Mouse (Mus musculus) liver, embryonic 14.5 days (tissue): Measurements from ENCODE around the gene Tmem14a. TPM values are rescaled to one million over a fixed set of nuclear protein-coding genes. Genes with fewer than 3 reads are reported as not detected.
"Not testable (repeated sequence)": the region's sequence is repeated elsewhere in the genome, so short reads cannot be mapped to it uniquely, and the experiment has no call there.

Source experiments
- ATAC-seq: fragments of 200-750 bp; cut with Nextera tagmentation; 2 replicates; pipeline ENCODE4 v1.8.0; 2017; ENCODE audit warnings: moderate number of reproducible peaks, mild to moderate bottlenecking, moderate library complexity; ENCODE audit not compliant: insufficient read depth
- DNase-seq, 3 experiments: peaks; one replicate each; pipeline ENCODE4 v3.0.0-alpha.2; 2012 to 2013; ENCODE audit warnings: low read depth in 3 of 3, low spot score in 3 of 3
- H3K27ac ChIP-seq: fragments of 300-500 bp; sonication (generic); 2 replicates; pipeline ENCODE4 v1.5.1; 2014; ENCODE audit warnings: moderate library complexity, mild to moderate bottlenecking, control low read depth, inconsistent platforms
- H3K27me3 ChIP-seq: fragments of 300-500 bp; sonication (generic); 2 replicates; pipeline ENCODE4 v1.6.1; 2014; ENCODE audit warnings: mild to moderate bottlenecking, low read length, moderate library complexity; ENCODE audit not compliant: control insufficient read depth, insufficient read depth
- H3K36me3 ChIP-seq: fragments of 300-500 bp; sonication (generic); replicated peaks from 2 replicates; pipeline ENCODE4 v1.6.1; 2014; ENCODE audit warnings: low read depth; ENCODE audit not compliant: control insufficient read depth, insufficient read depth
- H3K4me1 ChIP-seq, 2 experiments: fragments of 200-500 bp in 1 of 2; fragments of 300-500 bp in 1 of 2; sonication (generic) in 1 of 2; replicated peaks; 2 replicates each; pipeline ENCODE4 v1.6.1; 2012 to 2014; ENCODE audit warnings: antibody characterized with exemption in 1 of 2, inconsistent platforms in 1 of 2, low read length in 1 of 2; ENCODE audit not compliant: control insufficient read depth in 2 of 2, insufficient read depth in 2 of 2
- H3K4me2 ChIP-seq: fragments of 300-500 bp; sonication (generic); 2 replicates; pipeline ENCODE4 v1.6.1; 2014; ENCODE audit warnings: low read depth, mild to moderate bottlenecking, control low read depth, moderate library complexity
- H3K4me3 ChIP-seq, 2 experiments: fragments of 200-500 bp in 1 of 2; fragments of 300-500 bp in 1 of 2; sonication (generic) in 1 of 2; 2 replicates each; pipeline ENCODE4 v1.5.1; 2012 to 2014; ENCODE audit warnings: low read depth in 2 of 2, low read length in 2 of 2, mild to moderate bottlenecking in 2 of 2, control low read depth in 1 of 2, inconsistent platforms in 1 of 2, moderate library complexity in 1 of 2; ENCODE audit not compliant: insufficient read depth in 1 of 2
- H3K9ac ChIP-seq: fragments of 300-500 bp; sonication (generic); replicated peaks from 2 replicates; pipeline ENCODE4 v1.6.1; 2014; ENCODE audit warnings: mild to moderate bottlenecking, control low read depth, moderate library complexity
- H3K9me3 ChIP-seq: fragments of 300-500 bp; sonication (generic); 2 replicates; pipeline ENCODE4 v1.6.1; 2016; ENCODE audit warnings: low read length, mixed read lengths; ENCODE audit not compliant: control insufficient read depth
- CTCF ChIP-seq: IDR thresholded peaks from 2 replicates; pipeline ENCODE4 v1.5.1; 2016; ENCODE audit warnings: antibody characterized with exemption, low read depth, control low read depth
- EP300 ChIP-seq: IDR thresholded peaks from 2 replicates; pipeline ENCODE4 v1.6.1; 2016; ENCODE audit warnings: antibody characterized with exemption, low read depth
- WGBS: fragments of 180-500 bp; shearing (Covaris S2); extraction: QIAGEN DNeasy Blood & Tissue Kit; methylation state at CpG from one replicate; pipeline ENCODE4 v1.1.7; 2014; ENCODE audit not compliant: insufficient replicate concordance; 5-methylcytosine and 5-hydroxymethylcytosine counted together
- polyA plus RNA-seq, 2 experiments: library from polyadenylated mRNA; depleted of rRNA in 1 of 2; stranded (reverse) in 1 of 2; unstranded in 1 of 2; fragments of >200 nt; fragmentation: Nextera tagmentation in 1 of 2; extraction: Ambion mirVana in 1 of 2; gene quantifications; 2 replicates each; pipeline versions ENCODE4 v1.2.1 to v1.2.3; 2012 to 2014

Gene Tmem14a
- polyA plus RNA-seq, 2 experiments, result 2.7 to 2.9 TPM

DNA sequence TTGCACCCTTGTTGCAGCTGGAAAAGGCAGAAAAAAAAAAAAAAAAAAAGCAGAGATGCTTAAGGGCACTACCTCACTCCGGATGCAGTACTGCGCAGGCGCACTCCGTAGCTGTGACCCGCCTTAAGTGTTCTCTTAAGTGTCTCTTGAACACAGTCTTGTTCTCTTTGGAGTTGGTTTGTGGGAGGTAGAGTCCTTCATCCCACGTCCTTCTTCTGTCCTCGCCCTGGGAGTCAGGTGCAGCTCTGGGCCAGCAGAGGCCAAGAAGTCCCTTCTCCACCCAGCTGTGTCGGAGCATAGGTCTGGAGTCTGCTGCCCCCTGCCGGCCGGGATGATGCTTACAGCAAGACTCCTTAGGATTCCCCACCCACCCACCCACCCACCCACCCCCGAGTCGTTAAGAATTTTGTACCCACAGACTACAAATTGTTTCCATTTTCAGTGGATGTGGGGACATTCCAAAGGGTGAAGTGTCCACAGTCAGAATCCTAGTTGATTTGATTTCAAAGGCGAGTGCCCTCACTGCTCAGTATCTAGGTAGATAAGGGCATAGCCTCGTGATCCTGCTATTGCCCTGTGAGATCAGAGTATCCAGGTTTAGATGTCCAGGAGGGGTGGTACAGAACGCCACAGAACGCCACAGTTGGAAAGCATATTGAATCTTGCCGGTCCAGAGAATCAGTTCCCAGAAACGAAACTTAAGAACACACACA lies 53.1 kb downstream of the Tmem14a start:
- Histone ChIP-seq H3K4me3 (peak overlapping the region in 1 of 2 experiments; percentile 32; a peak in 1 of 4 replicates), H3K27me3 (no peaks in the 10 kb centered on the region), H3K4me2 (peak overlapping the region; percentile 47), H3K9ac (no peak overlapping the region), H3K9me3 (no peaks in the 10 kb centered on the region), H3K4me1 (no peaks in the 10 kb centered on the region), H3K27ac (no peak overlapping the region), H3K36me3 (no peaks in the 10 kb centered on the region)
- DNase-seq (peak; percentile 7 to 28 (median 22)), ATAC-seq (no peak)
- WGBS, result 26% methylated on average over 18 of the region's 18 CpGs
- TF ChIP-seq EP300 (no peak), CTCF (peak; percentile 75)

- H3K4me1 ChIP-seq, result no peaks in the 10 kb centered on the region
- ATAC-seq, result no peak
- 29% methylated on average over 14 of the region's 14 CpGs for WGBS
- H3K9ac ChIP-seq, result no peak overlapping the region
- H3K36me3 ChIP-seq, result no peaks in the 10 kb centered on the region
- H3K27me3 ChIP-seq, result no peaks in the 10 kb centered on the region
- no peaks in the 10 kb centered on the region for H3K9me3 ChIP-seq
- TF ChIP-seq EP300 (no peak), CTCF (no peak)
- no peak overlapping the region for H3K27ac ChIP-seq
- no peak for DNase-seq
- peak overlapping the region; percentile 47 for H3K4me2 ChIP-seq
- H3K4me3 ChIP-seq, result peak overlapping the region in 1 of 2 experiments; percentile 32; a peak in 1 of 4 replicates
These were observed 53.7 kb downstream of the Tmem14a start for GRCm38 (mm10) chr1:21272056-21272431.

GRCm38 (mm10) chr1:21273091-21273490 lies 54.7 kb downstream of the Tmem14a start:
- Histone ChIP-seq H3K9ac (no peak overlapping the region), H3K36me3 (no peaks in the 10 kb centered on the region), H3K4me1 (no peaks in the 10 kb centered on the region), H3K4me2 (no peak overlapping the region), H3K4me3 (no peak overlapping the region), H3K27ac (no peak overlapping the region), H3K9me3 (no peaks in the 10 kb centered on the region), H3K27me3 (no peaks in the 10 kb centered on the region)
- WGBS, result 76% methylated on average over 6 of the region's 6 CpGs
- ATAC-seq (no peak), DNase-seq (no peak)
- TF ChIP-seq EP300 (no peak), CTCF (no peak)

DNA sequence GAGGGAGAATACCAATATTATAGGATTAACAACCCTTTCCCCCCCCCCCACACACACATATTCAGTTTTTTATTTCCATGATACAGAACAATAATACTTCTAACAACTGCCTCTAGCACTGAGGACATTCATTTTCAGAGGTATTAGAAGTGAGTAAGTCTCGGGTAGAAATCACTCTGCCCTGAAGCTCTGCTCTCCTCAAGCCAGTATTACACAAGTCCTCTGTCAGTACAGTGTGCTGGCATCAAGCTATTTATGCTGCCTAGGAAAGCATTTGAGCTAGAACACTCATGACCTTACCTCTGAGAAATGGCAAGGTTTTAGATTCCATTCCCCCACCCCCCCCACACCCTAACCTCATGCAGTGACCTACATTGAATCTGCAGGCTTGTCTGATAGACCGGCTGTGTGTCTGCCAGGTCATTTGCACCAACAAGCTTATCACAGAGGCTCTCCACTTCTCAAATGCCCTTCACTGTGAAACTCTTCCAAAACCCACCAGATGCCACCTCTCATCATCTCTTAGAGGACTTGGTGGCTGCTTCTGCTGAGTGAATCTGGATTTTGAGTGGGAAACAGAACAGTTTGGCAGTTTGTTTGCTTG lies 56.2 kb downstream of the Tmem14a start:
- Histone ChIP-seq H3K36me3 (no peaks in the 10 kb centered on the region), H3K4me3 (no peak overlapping the region), H3K9ac (no peak overlapping the region), H3K4me2 (no peak overlapping the region), H3K9me3 (no peaks in the 10 kb centered on the region), H3K27me3 (no peaks in the 10 kb centered on the region), H3K4me1 (no peaks in the 10 kb centered on the region), H3K27ac (no peak overlapping the region)
- ATAC-seq (no peak), DNase-seq (no peak)
- TF ChIP-seq EP300 (no peak), CTCF (no peak)
- 55% methylated on average over 2 of the region's 2 CpGs for WGBS

- 67% methylated on average over 5 of the region's 5 CpGs for WGBS
- not testable (repeated sequence) for H3K9me3 ChIP-seq, H3K27ac ChIP-seq, H3K4me2 ChIP-seq, H3K36me3 ChIP-seq, H3K27me3 ChIP-seq, H3K4me1 ChIP-seq, H3K9ac ChIP-seq, DNase-seq, ATAC-seq, H3K4me3 ChIP-seq
These were observed 57.0 kb downstream of the Tmem14a start for GRCm38 (mm10) chr1:21275366-21275765.
